Mouse (Mus musculus): Measurements from ENCODE around the gene Ppfia1.
A peak's percentile ranks its signal among the peaks of the same experiment; 100 is the strongest.

The Ppfia1 gene

GRCm38 (mm10) chr7:144549904-144550566 is 3.5 kb downstream of the Ppfia1 start:
- DNase-seq (ENCODE audit: low spot score in 2 of 2): no peak

GRCm38 (mm10) chr7:144545231-144545630 is 8.3 kb downstream of the Ppfia1 start:
- no peak for DNase-seq (ENCODE audit: low spot score in 2 of 2)

GRCm38 (mm10) chr7:144541351-144541750 is 12.2 kb downstream of the Ppfia1 start:
- no peak for DNase-seq (ENCODE audit: low spot score in 2 of 2)

GRCm38 (mm10) chr7:144539146-144539545 is 14.4 kb downstream of the Ppfia1 start:
- no peak for DNase-seq (ENCODE audit: low spot score in 2 of 2)

GRCm38 (mm10) chr7:144538030-144538644 is 15.4 kb downstream of the Ppfia1 start:
- DNase-seq (ENCODE audit: low spot score in 2 of 2): peak in 1 of 2 experiments; percentile 24

- DNase-seq (ENCODE audit: low spot score in 2 of 2): no peak
These were observed 17.2 kb downstream of the Ppfia1 start for GRCm38 (mm10) chr7:144536367-144536766.

GRCm38 (mm10) chr7:144534773-144535172 is 18.8 kb downstream of the Ppfia1 start:
- DNase-seq (ENCODE audit: low spot score in 2 of 2): no peak

GRCm38 (mm10) chr7:144531585-144532378 is 21.7 kb downstream of the Ppfia1 start:
- DNase-seq (ENCODE audit: low spot score in 2 of 2): no peak

- DNase-seq (ENCODE audit: low spot score in 2 of 2): peak; percentile 28 to 59
These were observed 23.7 kb downstream of the Ppfia1 start for GRCm38 (mm10) chr7:144529851-144530250.

GRCm38 (mm10) chr7:144527723-144528221 is 25.8 kb downstream of the Ppfia1 start:
- DNase-seq (ENCODE audit: low spot score in 2 of 2): no peak

GRCm38 (mm10) chr7:144526649-144527048 is 26.9 kb downstream of the Ppfia1 start:
- no peak for DNase-seq (ENCODE audit: low spot score in 2 of 2)

- DNase-seq (ENCODE audit: low spot score in 2 of 2): no peak
These were observed 28.9 kb downstream of the Ppfia1 start for GRCm38 (mm10) chr7:144524427-144525191.

GRCm38 (mm10) chr7:144523415-144523814 is 30.1 kb downstream of the Ppfia1 start:
- no peak for DNase-seq (ENCODE audit: low spot score in 2 of 2)

- DNase-seq (ENCODE audit: low spot score in 2 of 2): no peak
These were observed 31.6 kb downstream of the Ppfia1 start for GRCm38 (mm10) chr7:144521927-144522326.

GRCm38 (mm10) chr7:144519852-144520251 is 33.7 kb downstream of the Ppfia1 start:
- no peak for DNase-seq (ENCODE audit: low spot score in 2 of 2)

GRCm38 (mm10) chr7:144516711-144517110 is 36.8 kb downstream of the Ppfia1 start:
- DNase-seq (ENCODE audit: low spot score in 2 of 2): no peak

GRCm38 (mm10) chr7:144509090-144509489 is 44.4 kb downstream of the Ppfia1 start:
- DNase-seq (ENCODE audit: low spot score in 2 of 2): no peak

- no peak for DNase-seq (ENCODE audit: low spot score in 2 of 2)
These were observed 46.7 kb downstream of the Ppfia1 start for GRCm38 (mm10) chr7:144506807-144507206.

GRCm38 (mm10) chr7:144503959-144504358 is 49.6 kb downstream of the Ppfia1 start:
- DNase-seq (ENCODE audit: low spot score in 2 of 2): no peak

- no peak for DNase-seq (ENCODE audit: low spot score in 2 of 2)
These were observed 60.6 kb downstream of the Ppfia1 start for GRCm38 (mm10) chr7:144492931-144493330.

- no peak for DNase-seq (ENCODE audit: low spot score in 2 of 2)
These were observed 63.2 kb downstream of the Ppfia1 start for GRCm38 (mm10) chr7:144490201-144490873.

Data from frontal cortex, postnatal 36 days (tissue).